Mouse (Mus musculus) testis, adult 2 months (tissue): ENCODE data around the gene Acyp1. TPM values are rescaled to one million over a fixed set of nuclear protein-coding genes. Genes with fewer than 3 reads are reported as not detected.

Experiments used
- H3K27ac ChIP-seq: fragments of 200-500 bp; 2 replicates; pipeline ENCODE4 v1.5.1; 2012; ENCODE audit warnings: low read depth, low read length; ENCODE audit not compliant: control insufficient read depth, insufficient read depth
- H3K27me3 ChIP-seq: fragments of 200-500 bp; 2 replicates; pipeline ENCODE4 v1.6.1; 2012; ENCODE audit warnings: mild to moderate bottlenecking, low read length, moderate library complexity; ENCODE audit not compliant: control insufficient read depth, insufficient read depth
- H3K36me3 ChIP-seq: fragments of 200-500 bp; 2 replicates; pipeline ENCODE4 v1.6.1; 2012; ENCODE audit warnings: mild to moderate bottlenecking, low read length; ENCODE audit not compliant: control insufficient read depth, insufficient read depth
- H3K4me1 ChIP-seq: fragments of 200-500 bp; 2 replicates; pipeline ENCODE4 v1.6.1; 2012; ENCODE audit warnings: low read length; ENCODE audit not compliant: control insufficient read depth, insufficient read depth
- H3K4me3 ChIP-seq: fragments of 200-500 bp; 2 replicates; pipeline ENCODE4 v1.5.1; 2012; ENCODE audit warnings: low read depth, mild to moderate bottlenecking, low read length, moderate library complexity, mixed read lengths; ENCODE audit not compliant: control insufficient read depth
- CTCF ChIP-seq: fragments of 200-500 bp; IDR thresholded peaks from 2 replicates; pipeline ENCODE4 v1.5.1; 2012; ENCODE audit warnings: low read depth, mild to moderate bottlenecking, inconsistent platforms, low read length, moderate library complexity; ENCODE audit not compliant: control insufficient read depth, insufficient read depth, insufficient replicate concordance
- POLR2A ChIP-seq: fragments of 200-500 bp; IDR thresholded peaks from 2 replicates; pipeline ENCODE4 v1.6.1; 2012; ENCODE audit warnings: low read depth, mild to moderate bottlenecking, inconsistent platforms, low read length, moderate library complexity; ENCODE audit not compliant: control insufficient read depth
- polyA plus RNA-seq: library from polyadenylated mRNA; depleted of rRNA; stranded (reverse); fragments of >200 nt; gene quantifications from 2 replicates; pipeline ENCODE4 v1.2.3, GENCODE M21; 2012; rRNA removed

Gene Acyp1
- polyA plus RNA-seq, 1 experiment, result 199 TPM

DNA sequence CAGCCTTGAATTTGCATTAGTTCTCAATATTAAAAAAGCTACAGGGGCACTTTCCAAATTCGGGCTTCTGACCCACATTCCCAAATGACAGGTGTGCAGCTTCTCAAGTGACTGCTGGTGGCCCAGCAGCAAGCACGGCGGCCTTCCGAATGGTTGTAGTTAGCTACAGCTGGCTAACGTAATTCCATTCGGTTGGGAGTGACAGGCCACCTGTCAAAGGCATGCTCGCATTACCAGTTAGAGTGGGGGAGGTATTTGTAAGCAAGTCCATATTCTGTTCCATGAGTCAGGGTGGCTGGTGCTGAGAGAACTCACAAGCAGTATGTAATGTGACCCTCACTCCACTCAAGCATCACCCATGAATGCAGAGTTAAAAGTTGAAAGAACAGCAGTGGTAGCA is 61.0 kb downstream of the Acyp1 start:
- no peak overlapping the region for H3K27ac ChIP-seq
- H3K36me3 ChIP-seq, result no peaks in the 10 kb centered on the region
- no peaks in the 10 kb centered on the region for H3K27me3 ChIP-seq
- TF ChIP-seq CTCF, result no peak
- TF ChIP-seq POLR2A, result no peak
- no peak overlapping the region for H3K4me3 ChIP-seq
- H3K4me1 ChIP-seq, result no peaks in the 10 kb centered on the region

Other genes starting within 250 kb of the Acyp1 start
- gene Prox2, start 177.7 kb downstream of the Acyp1 start, polyA plus RNA-seq, result 38.3 and 42.1 TPM in 2 replicates
- gene Dlst, start 177.6 kb downstream of the Acyp1 start, polyA plus RNA-seq, result 55.0 and 57.4 TPM in 2 replicates
- gene Rps6kl1, start 137.2 kb downstream of the Acyp1 start, polyA plus RNA-seq, result 0.04 and 0.05 TPM in 2 replicates
- 2.3 and 3.6 TPM in 2 replicates for gene Pgf, start 110.6 kb downstream of the Acyp1 start, polyA plus RNA-seq
- 52.6 and 54.0 TPM in 2 replicates for gene Eif2b2, start 69.0 kb downstream of the Acyp1 start, polyA plus RNA-seq
- 11.1 and 13.1 TPM in 2 replicates for gene Mlh3, start 17.8 kb downstream of the Acyp1 start, polyA plus RNA-seq
- gene Zc2hc1c, start 153 bp upstream of the Acyp1 start, polyA plus RNA-seq, result 11.6 and 13.7 TPM in 2 replicates
- gene Nek9, start 50.9 kb upstream of the Acyp1 start, polyA plus RNA-seq, result 18.2 and 20.3 TPM in 2 replicates
- gene Tmed10, start 86.4 kb upstream of the Acyp1 start, polyA plus RNA-seq, result 86.0 and 87.3 TPM in 2 replicates
- 0.63 and 1.2 TPM in 2 replicates for gene Fos, start 185.5 kb upstream of the Acyp1 start, polyA plus RNA-seq